Mouse (Mus musculus) liver, embryonic 16.5 days (tissue): ENCODE measurements at regions not wholly inside any gene's neighbourhood (a gene's known extent, or its start where the extent isn't known, plus 50 kb on each side); places are given as distances from the start of the nearest gene placed in this dataset.
A peak's percentile ranks its signal among the peaks of the same experiment; 100 is the strongest.
"Not testable (repeated sequence)": the region's sequence is repeated elsewhere in the genome, so short reads cannot be mapped to it uniquely, and the experiment has no call there.

Experiments
- ATAC-seq: fragments of 200-750 bp; cut with Nextera tagmentation; 2 replicates; pipeline ENCODE4 v1.8.0; 2017; ENCODE audit warnings: low read depth, mild to moderate bottlenecking, moderate number of reproducible peaks, moderate library complexity
- H3K27ac ChIP-seq: fragments of 300-500 bp; sonication (generic); 2 replicates; pipeline ENCODE4 v1.5.1; 2014; ENCODE audit warnings: mild to moderate bottlenecking, low read length
- H3K27me3 ChIP-seq: fragments of 300-500 bp; sonication (generic); 2 replicates; pipeline ENCODE4 v1.6.1; 2014; ENCODE audit warnings: low read depth, low read length, mixed read lengths; ENCODE audit not compliant: control insufficient read depth, insufficient read depth
- H3K36me3 ChIP-seq: fragments of 300-500 bp; sonication (generic); 2 replicates; pipeline ENCODE4 v1.6.1; 2014; ENCODE audit warnings: mild to moderate bottlenecking; ENCODE audit not compliant: control insufficient read depth, insufficient read depth
- H3K4me1 ChIP-seq: fragments of 300-500 bp; sonication (generic); 2 replicates; pipeline ENCODE4 v1.6.1; 2014; ENCODE audit warnings: low read depth, low read length, mixed read lengths; ENCODE audit not compliant: control insufficient read depth
- H3K4me2 ChIP-seq: fragments of 300-500 bp; sonication (generic); 2 replicates; pipeline ENCODE4 v1.6.1; 2014; ENCODE audit warnings: low read depth, low read length, mixed read lengths
- H3K4me3 ChIP-seq: fragments of 300-500 bp; sonication (generic); 2 replicates; pipeline ENCODE4 v1.5.1; 2014; ENCODE audit warnings: low read depth, mild to moderate bottlenecking, low read length
- H3K9ac ChIP-seq: fragments of 300-500 bp; sonication (generic); 2 replicates; pipeline ENCODE4 v1.6.1; 2014; ENCODE audit warnings: low read depth, low read length
- H3K9me3 ChIP-seq: fragments of 300-500 bp; sonication (generic); replicated peaks from 2 replicates; pipeline ENCODE4 v1.6.1; 2016; ENCODE audit warnings: low read length; ENCODE audit not compliant: control insufficient read depth
- WGBS: fragments of 180-500 bp; shearing (Covaris S2); extraction: QIAGEN DNeasy Blood & Tissue Kit; methylation state at CpG from one replicate; pipeline ENCODE4 v1.1.7; 2014; ENCODE audit not compliant: insufficient replicate concordance; 5-methylcytosine and 5-hydroxymethylcytosine counted together

- H3K36me3 ChIP-seq = no peaks in the 10 kb centered on the region
- ATAC-seq = no peak
- H3K27ac ChIP-seq = no peak overlapping the region
- 64% methylated on average over 2 of the region's 2 CpGs for WGBS
- no peak overlapping the region for H3K9ac ChIP-seq
- H3K4me2 ChIP-seq = no peak overlapping the region
- no peak overlapping the region for H3K4me3 ChIP-seq
- H3K4me1 ChIP-seq = no peaks in the 10 kb centered on the region
- H3K27me3 ChIP-seq = no peaks in the 10 kb centered on the region
- no peaks in the 10 kb centered on the region for H3K9me3 ChIP-seq
These were observed 112.1 kb upstream of the Ctso start for GRCm38 (mm10) chr3:81820304-81820703.

- WGBS = no CpG with 5 or more reads among the region's 2 CpGs
- Histone ChIP-seq H3K4me1 (no peaks in the 10 kb centered on the region), H3K9me3 (no peaks in the 10 kb centered on the region), H3K9ac (no peak overlapping the region), H3K4me2 (no peak overlapping the region), H3K27me3 (no peaks in the 10 kb centered on the region), H3K4me3 (no peak overlapping the region), H3K36me3 (no peaks in the 10 kb centered on the region), H3K27ac (no peak overlapping the region)
- ATAC-seq = no peak
These were observed 102.9 kb upstream of the Ctso start for GRCm38 (mm10) chr3:81829525-81829924.

GRCm38 (mm10) chr3:81829966-81830599 is 102.3 kb upstream of the Ctso start:
- Histone ChIP-seq H3K27ac (no peak overlapping the region), H3K4me1 (no peaks in the 10 kb centered on the region), H3K36me3 (no peaks in the 10 kb centered on the region), H3K4me2 (no peak overlapping the region), H3K4me3 (no peak overlapping the region), H3K27me3 (no peaks in the 10 kb centered on the region), H3K9ac (no peak overlapping the region), H3K9me3 (no peaks in the 10 kb centered on the region)
- ATAC-seq = no peak

GRCm38 (mm10) chr3:81835380-81836157 is 96.8 kb upstream of the Ctso start:
- ATAC-seq = peak; percentile 64

GRCm38 (mm10) chr3:81836478-81836877 is 95.9 kb upstream of the Ctso start:
- Histone ChIP-seq H3K4me2 (no peak overlapping the region), H3K27ac (no peak overlapping the region), H3K9me3 (no peaks in the 10 kb centered on the region), H3K36me3 (no peaks in the 10 kb centered on the region), H3K27me3 (no peaks in the 10 kb centered on the region), H3K4me3 (no peak overlapping the region), H3K4me1 (no peaks in the 10 kb centered on the region), H3K9ac (no peak overlapping the region)
- no peak for ATAC-seq
- WGBS = 73% methylated on average over 7 of the region's 7 CpGs

More at GRCm38 (mm10) chr3:81835380-81836157, 96.8 kb upstream of the Ctso start:
- H3K4me2 ChIP-seq = peak overlapping the region; percentile 36
- no peak overlapping the region for H3K9ac ChIP-seq
- 13% methylated on average over 11 of the region's 11 CpGs for WGBS
- H3K4me1 ChIP-seq = no peaks in the 10 kb centered on the region
- H3K9me3 ChIP-seq = no peaks in the 10 kb centered on the region
- H3K4me3 ChIP-seq = peak overlapping the region; percentile 6; the same call in 1 of the 2 replicates
- no peaks in the 10 kb centered on the region for H3K36me3 ChIP-seq
- no peaks in the 10 kb centered on the region for H3K27me3 ChIP-seq
- no peak overlapping the region for H3K27ac ChIP-seq

- H3K4me3 ChIP-seq, H3K27me3 ChIP-seq, H3K4me2 ChIP-seq, H3K27ac ChIP-seq, H3K36me3 ChIP-seq, H3K9ac ChIP-seq, ATAC-seq, H3K4me1 ChIP-seq, H3K9me3 ChIP-seq: not testable (repeated sequence)
- WGBS = 78% methylated on average over 9 of the region's 9 CpGs
These were observed 94.3 kb upstream of the Ctso start for GRCm38 (mm10) chr3:81838121-81838520.

- Histone ChIP-seq H3K4me1 (no peaks in the 10 kb centered on the region), H3K36me3 (no peaks in the 10 kb centered on the region), H3K9ac (no peak overlapping the region), H3K9me3 (no peaks in the 10 kb centered on the region), H3K4me3 (no peak overlapping the region), H3K27me3 (no peaks in the 10 kb centered on the region), H3K4me2 (no peak overlapping the region), H3K27ac (no peak overlapping the region)
- ATAC-seq = no peak
- WGBS = 71% methylated on average over 1 of the region's 1 CpGs
These were observed 67.9 kb upstream of the Ctso start for GRCm38 (mm10) chr3:81864487-81864886.
